Mouse (Mus musculus): ENCODE results near the gene Vav3.

- no peak for TF ChIP-seq POLR2A (IDR thresholded peaks at IDR 0.05; ENCODE audit: extremely low read depth, insufficient read depth, low read length)
- no peak for TF ChIP-seq CTCF (IDR thresholded peaks at IDR 0.05; ENCODE audit: extremely low read depth, insufficient read depth, low read length)
Measured at GRCm38 (mm10) chr3:109561295-109561694, 220.8 kb downstream of the Vav3 start.

Measured in cortical plate, adult 2 months (tissue).